ENCODE assay signal across 14 mouse cellular contexts in the genomic region with DNA sequence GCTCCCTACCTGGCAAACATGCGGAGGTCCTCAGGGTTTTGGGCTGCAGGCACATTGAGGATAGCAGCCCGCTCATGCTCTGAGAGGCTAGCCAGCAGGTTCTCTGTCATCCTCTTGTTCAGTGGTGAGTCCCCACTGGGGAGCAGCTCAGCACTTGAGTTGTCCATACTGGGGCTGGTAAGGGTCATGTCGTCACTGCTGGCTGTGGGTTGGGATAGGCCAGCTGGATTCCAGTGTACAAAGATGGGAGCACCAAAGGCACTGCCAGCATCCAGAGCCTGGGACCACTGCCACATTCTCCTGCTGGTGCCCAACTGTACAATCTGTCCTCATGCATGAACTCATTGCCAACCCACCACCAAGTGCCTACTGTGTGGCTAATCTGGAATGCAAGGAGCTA. TPM values are rescaled to one million over a fixed set of nuclear protein-coding genes. Genes with fewer than 3 reads are reported as not detected.
DNase-seq lines count a peak whose midpoint lies in the region; ATAC-seq lines count a peak whose summit lies in the region.
"Had no signal": no experiment of that assay in that cellular context is flagged by ENCODE, and none has a peak within 500 bp of the region (broad histone marks: within the 10 kb centered on the region; RNA-seq: fewer than 3 reads in every experiment).

No protein-coding gene starts in this region.

- no peak for ATAC-seq in forebrain, embryonic 15.5 days (replicated peaks)
- ATAC-seq in forebrain, embryonic 11.5 days (replicated peaks; ENCODE audit: low FRiP score) = no peak
- no peak for ATAC-seq in hindbrain, embryonic 13.5 days (ENCODE audit: low FRiP score)
- ATAC-seq in hindbrain, embryonic 11.5 days (ENCODE audit: low FRiP score) = no peak
- ATAC-seq in liver, embryonic 13.5 days (ENCODE audit: low read depth) = no peak
- ATAC-seq in liver, embryonic 11.5 days (replicated peaks; ENCODE audit: low FRiP score) = no peak
- ATAC-seq: forebrain, embryonic 14.5 days; Patski had no signal

- WGBS in forebrain, embryonic 15.5 days = 77% methylated on average over 3 of the region's 3 CpGs
- WGBS in forebrain, embryonic 11.5 days = 88% methylated on average over 3 of the region's 3 CpGs
- 88% methylated on average over 3 of the region's 3 CpGs for WGBS in hindbrain, embryonic 13.5 days
- 94% methylated on average over 3 of the region's 3 CpGs for WGBS in hindbrain, embryonic 11.5 days
- 94% methylated on average over 3 of the region's 3 CpGs for WGBS in liver, embryonic 13.5 days (ENCODE audit: insufficient replicate concordance)
- 82% methylated on average over 3 of the region's 3 CpGs for WGBS in liver, embryonic 11.5 days

- DNase-seq in forebrain, embryonic 11.5 days (ENCODE audit: low spot score) = no peak
- DNase-seq in hindbrain, embryonic 11.5 days (ENCODE audit: low spot score) = no peak
- DNase-seq in liver, embryonic 13.5 days = no peak
- no peak for DNase-seq in liver, embryonic 11.5 days (ENCODE audit: low spot score)
- DNase-seq in cerebellum, postnatal 10 days = peak; percentile 89 to 94
- DNase-seq in urinary bladder, adult 2 months (ENCODE audit: low spot score) = no peak
- DNase-seq: kidney, adult 8-10 months; thymus, adult 18-20 months had no signal

- H3K4me2 ChIP-seq in forebrain, embryonic 15.5 days (replicated peaks) = no peak overlapping the region
- no peak overlapping the region for H3K4me2 ChIP-seq in forebrain, embryonic 11.5 days (ENCODE audit: low read depth, low read length, severe bottlenecking)
- no peak overlapping the region for H3K4me2 ChIP-seq in hindbrain, embryonic 13.5 days
- H3K4me2 ChIP-seq in hindbrain, embryonic 11.5 days (replicated peaks; ENCODE audit: low read depth, low read length) = no peak overlapping the region
- H3K4me2 ChIP-seq in liver, embryonic 13.5 days = no peak overlapping the region
- H3K4me2 ChIP-seq in liver, embryonic 11.5 days = no peak overlapping the region
- H3K4me2 ChIP-seq: limb, embryonic 12.5 days; lung, embryonic 15.5 days had no signal

- H3K36me3 ChIP-seq in forebrain, embryonic 15.5 days = peaks cover 24% of the 10 kb centered on the region
- H3K36me3 ChIP-seq in forebrain, embryonic 11.5 days (ENCODE audit: control insufficient read depth, insufficient read depth, low read length) = peaks cover 6% of the 10 kb centered on the region; the same call in 1 of the 2 replicates
- H3K36me3 ChIP-seq in hindbrain, embryonic 13.5 days = peaks cover 70% of the 10 kb centered on the region
- peaks cover 5% of the 10 kb centered on the region; the same call in 1 of the 2 replicates for H3K36me3 ChIP-seq in hindbrain, embryonic 11.5 days (ENCODE audit: control insufficient read depth, insufficient read depth, low read length)
- peaks cover 97% of the 10 kb centered on the region for H3K36me3 ChIP-seq in liver, embryonic 13.5 days
- H3K36me3 ChIP-seq in liver, embryonic 11.5 days (ENCODE audit: control insufficient read depth, insufficient read depth, low read length) = peaks cover 40% of the 10 kb centered on the region

- no peaks in the 10 kb centered on the region for H3K9me3 ChIP-seq in forebrain, embryonic 15.5 days
- no peaks in the 10 kb centered on the region for H3K9me3 ChIP-seq in forebrain, embryonic 11.5 days (ENCODE audit: control insufficient read depth, low read length)
- no peaks in the 10 kb centered on the region for H3K9me3 ChIP-seq in hindbrain, embryonic 13.5 days
- no peaks in the 10 kb centered on the region for H3K9me3 ChIP-seq in hindbrain, embryonic 11.5 days (ENCODE audit: control insufficient read depth, low read length)
- no peaks in the 10 kb centered on the region for H3K9me3 ChIP-seq in liver, embryonic 13.5 days (replicated peaks)
- H3K9me3 ChIP-seq in liver, embryonic 11.5 days (ENCODE audit: control insufficient read depth, low read length) = no peaks in the 10 kb centered on the region
- H3K9me3 ChIP-seq: limb, embryonic 12.5 days; lung, embryonic 15.5 days had no signal

- peak overlapping the region; percentile 85; the same call in 1 of the 2 replicates for H3K27ac ChIP-seq in forebrain, embryonic 15.5 days (replicated peaks)
- no peak overlapping the region for H3K27ac ChIP-seq in forebrain, embryonic 11.5 days (ENCODE audit: low read depth, low read length)
- H3K27ac ChIP-seq in hindbrain, embryonic 13.5 days = no peak overlapping the region
- no peak overlapping the region for H3K27ac ChIP-seq in hindbrain, embryonic 11.5 days (ENCODE audit: low read depth, low read length)
- H3K27ac ChIP-seq in liver, embryonic 13.5 days = peak overlapping the region; percentile 27; the same call in 1 of the 2 replicates
- H3K27ac ChIP-seq in liver, embryonic 11.5 days (ENCODE audit: low read depth, low read length) = no peak overlapping the region
- H3K27ac ChIP-seq: limb, embryonic 12.5 days; lung, embryonic 15.5 days had no signal

- H3K9ac ChIP-seq in forebrain, embryonic 15.5 days (replicated peaks) = no peak overlapping the region
- H3K9ac ChIP-seq in forebrain, embryonic 11.5 days (ENCODE audit: low read length) = no peak overlapping the region
- 0 out of 2 replicates have a peak overlapping the region, but pooled peaks have one; percentile 15 for H3K9ac ChIP-seq in hindbrain, embryonic 13.5 days
- H3K9ac ChIP-seq in hindbrain, embryonic 11.5 days (ENCODE audit: low read depth, low read length) = no peak overlapping the region
- peak overlapping the region; percentile 18; the same call in 1 of the 2 replicates for H3K9ac ChIP-seq in liver, embryonic 13.5 days
- H3K9ac ChIP-seq in liver, embryonic 11.5 days (ENCODE audit: low read depth, low read length) = no peak overlapping the region
- H3K9ac ChIP-seq: limb, embryonic 12.5 days; lung, embryonic 15.5 days had no signal

- H3K4me3 ChIP-seq in forebrain, embryonic 15.5 days = no peak overlapping the region
- no peak overlapping the region for H3K4me3 ChIP-seq in forebrain, embryonic 11.5 days (ENCODE audit: low read depth, low read length)
- H3K4me3 ChIP-seq in hindbrain, embryonic 13.5 days = no peak overlapping the region
- no peak overlapping the region for H3K4me3 ChIP-seq in hindbrain, embryonic 11.5 days (ENCODE audit: low read depth, low read length)
- no peak overlapping the region for H3K4me3 ChIP-seq in liver, embryonic 13.5 days (replicated peaks)
- H3K4me3 ChIP-seq in liver, embryonic 11.5 days (ENCODE audit: low read depth, low read length) = no peak overlapping the region
- H3K4me3 ChIP-seq: limb, embryonic 12.5 days; lung, embryonic 15.5 days had no signal

- peaks cover 53% of the 10 kb centered on the region for H3K4me1 ChIP-seq in forebrain, embryonic 15.5 days
- H3K4me1 ChIP-seq in forebrain, embryonic 11.5 days (replicated peaks; ENCODE audit: control insufficient read depth, insufficient read depth, low read length) = no peaks in the 10 kb centered on the region
- peaks cover 43% of the 10 kb centered on the region for H3K4me1 ChIP-seq in hindbrain, embryonic 13.5 days (replicated peaks)
- H3K4me1 ChIP-seq in hindbrain, embryonic 11.5 days (replicated peaks; ENCODE audit: control insufficient read depth, insufficient read depth, low read length) = no peaks in the 10 kb centered on the region
- H3K4me1 ChIP-seq in liver, embryonic 13.5 days (replicated peaks) = peaks cover 38% of the 10 kb centered on the region
- H3K4me1 ChIP-seq in liver, embryonic 11.5 days (replicated peaks; ENCODE audit: control insufficient read depth, insufficient read depth, low read length) = no peaks in the 10 kb centered on the region
- H3K4me1 ChIP-seq: limb, embryonic 12.5 days had no signal

- no peaks in the 10 kb centered on the region for H3K27me3 ChIP-seq in forebrain, embryonic 15.5 days
- no peaks in the 10 kb centered on the region for H3K27me3 ChIP-seq in forebrain, embryonic 11.5 days (ENCODE audit: control insufficient read depth, insufficient read depth, low read length)
- no peaks in the 10 kb centered on the region for H3K27me3 ChIP-seq in hindbrain, embryonic 13.5 days
- H3K27me3 ChIP-seq in hindbrain, embryonic 11.5 days (ENCODE audit: control insufficient read depth, insufficient read depth, low read length) = no peaks in the 10 kb centered on the region
- H3K27me3 ChIP-seq in liver, embryonic 13.5 days = no peaks in the 10 kb centered on the region
- H3K27me3 ChIP-seq in liver, embryonic 11.5 days (replicated peaks; ENCODE audit: control insufficient read depth, insufficient read depth, low read length) = no peaks in the 10 kb centered on the region
- H3K27me3 ChIP-seq: limb, embryonic 12.5 days; lung, embryonic 15.5 days; Patski had no signal

RNA-seq across cellular contexts. Expression of gene Mpg, which starts 7.6 kb away (rescaled TPM):
- polyA plus RNA-seq in forebrain, embryonic 15.5 days (2015; fragmentation: Nextera tagmentation; extraction: Ambion mirVana) = 33.5 and 33.8 TPM in 2 replicates
- 27.7 and 28.0 TPM in 2 replicates for polyA plus RNA-seq in forebrain, embryonic 11.5 days (2014; fragmentation: Nextera tagmentation; extraction: Ambion mirVana)
- polyA plus RNA-seq in hindbrain, embryonic 13.5 days (2015; fragmentation: Nextera tagmentation; extraction: Ambion mirVana) = 35.6 and 38.7 TPM in 2 replicates
- polyA plus RNA-seq in hindbrain, embryonic 11.5 days (2014; fragmentation: Nextera tagmentation; extraction: Ambion mirVana) = 28.6 and 29.0 TPM in 2 replicates
- 19.7 and 21.6 TPM in 2 replicates for polyA plus RNA-seq in liver, embryonic 13.5 days (2015; fragmentation: Nextera tagmentation; extraction: Ambion mirVana)
- 29.6 and 30.8 TPM in 2 replicates for polyA plus RNA-seq in liver, embryonic 11.5 days (2014; fragmentation: Nextera tagmentation; extraction: Ambion mirVana)
- 12.8 and 14.6 TPM in 2 replicates for polyA plus RNA-seq in urinary bladder, adult 2 months (2012; rRNA removed)

RNA-seq across cellular contexts. Expression of gene Rhbdf1, which starts 11.8 kb away (rescaled TPM):
- polyA plus RNA-seq in forebrain, embryonic 15.5 days (2015; fragmentation: Nextera tagmentation; extraction: Ambion mirVana) = 16.7 and 18.1 TPM in 2 replicates
- polyA plus RNA-seq in forebrain, embryonic 11.5 days (2014; fragmentation: Nextera tagmentation; extraction: Ambion mirVana) = 20.4 and 21.3 TPM in 2 replicates
- 21.0 and 24.1 TPM in 2 replicates for polyA plus RNA-seq in hindbrain, embryonic 13.5 days (2015; fragmentation: Nextera tagmentation; extraction: Ambion mirVana)
- 19.1 and 21.0 TPM in 2 replicates for polyA plus RNA-seq in hindbrain, embryonic 11.5 days (2014; fragmentation: Nextera tagmentation; extraction: Ambion mirVana)
- 5.6 and 6.2 TPM in 2 replicates for polyA plus RNA-seq in liver, embryonic 13.5 days (2015; fragmentation: Nextera tagmentation; extraction: Ambion mirVana)
- polyA plus RNA-seq in liver, embryonic 11.5 days (2014; fragmentation: Nextera tagmentation; extraction: Ambion mirVana) = 16.9 and 19.1 TPM in 2 replicates
- polyA plus RNA-seq in urinary bladder, adult 2 months (2012; rRNA removed) = 74.1 and 87.8 TPM in 2 replicates

RNA-seq across cellular contexts. Expression of gene Snrnp25, which starts 28.7 kb away (rescaled TPM):
- 51.8 and 54.2 TPM in 2 replicates for polyA plus RNA-seq in forebrain, embryonic 15.5 days (2015; fragmentation: Nextera tagmentation; extraction: Ambion mirVana)
- polyA plus RNA-seq in forebrain, embryonic 11.5 days (2014; fragmentation: Nextera tagmentation; extraction: Ambion mirVana) = 86.2 and 92.7 TPM in 2 replicates
- polyA plus RNA-seq in hindbrain, embryonic 13.5 days (2015; fragmentation: Nextera tagmentation; extraction: Ambion mirVana) = 43.7 and 46.9 TPM in 2 replicates
- 82.5 and 84.2 TPM in 2 replicates for polyA plus RNA-seq in hindbrain, embryonic 11.5 days (2014; fragmentation: Nextera tagmentation; extraction: Ambion mirVana)
- polyA plus RNA-seq in liver, embryonic 13.5 days (2015; fragmentation: Nextera tagmentation; extraction: Ambion mirVana) = 92.2 and 93.1 TPM in 2 replicates
- 96.7 and 114 TPM in 2 replicates for polyA plus RNA-seq in liver, embryonic 11.5 days (2014; fragmentation: Nextera tagmentation; extraction: Ambion mirVana)
- polyA plus RNA-seq in urinary bladder, adult 2 months (2012; rRNA removed) = 28.4 and 31.5 TPM in 2 replicates

RNA-seq across cellular contexts. Expression of gene Nprl3, which starts 33.6 kb away (rescaled TPM):
- polyA plus RNA-seq in forebrain, embryonic 15.5 days (2015; fragmentation: Nextera tagmentation; extraction: Ambion mirVana) = 50.9 and 51.4 TPM in 2 replicates
- polyA plus RNA-seq in forebrain, embryonic 11.5 days (2014; fragmentation: Nextera tagmentation; extraction: Ambion mirVana) = 41.6 and 44.5 TPM in 2 replicates
- polyA plus RNA-seq in hindbrain, embryonic 13.5 days (2015; fragmentation: Nextera tagmentation; extraction: Ambion mirVana) = 43.5 and 51.8 TPM in 2 replicates
- polyA plus RNA-seq in hindbrain, embryonic 11.5 days (2014; fragmentation: Nextera tagmentation; extraction: Ambion mirVana) = 28.9 and 31.4 TPM in 2 replicates
- polyA plus RNA-seq in liver, embryonic 13.5 days (2015; fragmentation: Nextera tagmentation; extraction: Ambion mirVana) = 27.5 and 29.7 TPM in 2 replicates
- 31.0 and 38.1 TPM in 2 replicates for polyA plus RNA-seq in liver, embryonic 11.5 days (2014; fragmentation: Nextera tagmentation; extraction: Ambion mirVana)
- polyA plus RNA-seq in urinary bladder, adult 2 months (2012; rRNA removed) = 61.1 and 70.4 TPM in 2 replicates

RNA-seq across cellular contexts. Expression of gene Il9r, which starts 33.8 kb away (rescaled TPM):
- not detected in 2 replicates for polyA plus RNA-seq in forebrain, embryonic 15.5 days (2015; fragmentation: Nextera tagmentation; extraction: Ambion mirVana)
- polyA plus RNA-seq in forebrain, embryonic 11.5 days (2014; fragmentation: Nextera tagmentation; extraction: Ambion mirVana) = not detected in 2 replicates
- polyA plus RNA-seq in hindbrain, embryonic 13.5 days (2015; fragmentation: Nextera tagmentation; extraction: Ambion mirVana) = not detected in 2 replicates
- not detected in 2 replicates for polyA plus RNA-seq in hindbrain, embryonic 11.5 days (2014; fragmentation: Nextera tagmentation; extraction: Ambion mirVana)
- 0.08 and 0.13 TPM in 2 replicates for polyA plus RNA-seq in liver, embryonic 13.5 days (2015; fragmentation: Nextera tagmentation; extraction: Ambion mirVana)
- 0.53 and 0.62 TPM in 2 replicates for polyA plus RNA-seq in liver, embryonic 11.5 days (2014; fragmentation: Nextera tagmentation; extraction: Ambion mirVana)
- 0.23 and 0.24 TPM in 2 replicates for polyA plus RNA-seq in urinary bladder, adult 2 months (2012; rRNA removed)
- polyA plus RNA-seq: forebrain, embryonic 14.5 days; Patski had no signal

Comparison
In these comparisons a context has a peak if more than half of its experiments do, and no peak if none do; other contexts are left out.
1. H3K27ac ChIP-seq: peak in forebrain, embryonic 15.5 days (single experiment) and liver, embryonic 13.5 days (single experiment); none in forebrain, embryonic 11.5 days (single experiment), hindbrain, embryonic 13.5 days (single experiment), hindbrain, embryonic 11.5 days (single experiment) and liver, embryonic 11.5 days (single experiment).
2. H3K9ac ChIP-seq: peak in hindbrain, embryonic 13.5 days (single experiment) and liver, embryonic 13.5 days (single experiment); none in forebrain, embryonic 15.5 days (single experiment), forebrain, embryonic 11.5 days (single experiment), hindbrain, embryonic 11.5 days (single experiment) and liver, embryonic 11.5 days (single experiment).
3. DNase-seq: peak in cerebellum, postnatal 10 days (2 of 2); none in forebrain, embryonic 11.5 days (single experiment), hindbrain, embryonic 11.5 days (single experiment), liver, embryonic 13.5 days (single experiment), liver, embryonic 11.5 days (single experiment) and urinary bladder, adult 2 months (single experiment).